Mouse (Mus musculus) MEL (cell line): Measurements from ENCODE around the gene Nme3. TPM values are rescaled to one million over a fixed set of nuclear protein-coding genes. Genes with fewer than 3 reads are reported as not detected.

Experiments
- DNase-seq: peaks from one replicate; pipeline ENCODE4 v3.0.0; 2011; ENCODE audit warnings: low read depth, low spot score
- H3K27ac ChIP-seq: 2 replicates; pipeline ENCODE4 v1.5.1; 2012; ENCODE audit warnings: low read depth, mild to moderate bottlenecking, control low read depth, low read length, moderate library complexity; ENCODE audit not compliant: control insufficient read depth
- H3K27me3 ChIP-seq, 2 experiments: fragments of 150-350 bp in 1 of 2; sonication (generic) in 1 of 2; 2 replicates each; pipeline ENCODE4 v1.6.1; 2012; ENCODE audit warnings: low read length in 2 of 2, mild to moderate bottlenecking in 2 of 2, improper control_type of control experiment in 1 of 2, moderate library complexity in 1 of 2; ENCODE audit not compliant: insufficient read depth in 2 of 2, control insufficient read depth in 1 of 2
- H3K36me3 ChIP-seq, 2 experiments: 2 replicates each; pipeline ENCODE4 v1.6.1; 2012 to 2014; ENCODE audit warnings: low read length in 2 of 2, improper control_type of control experiment in 1 of 2, inconsistent platforms in 1 of 2, mild to moderate bottlenecking in 1 of 2; ENCODE audit not compliant: insufficient read depth in 2 of 2, control insufficient read depth in 1 of 2
- H3K4me1 ChIP-seq, 2 experiments: fragments of 150-350 bp in 1 of 2; sonication (generic) in 1 of 2; 2 replicates each; pipeline ENCODE4 v1.6.1; 2012; ENCODE audit warnings: low read length in 2 of 2, improper control_type of control experiment in 1 of 2, mild to moderate bottlenecking in 1 of 2; ENCODE audit not compliant: insufficient read depth in 2 of 2, control insufficient read depth in 1 of 2
- H3K4me3 ChIP-seq, 2 experiments: fragments of 150-350 bp in 1 of 2; sonication (generic) in 1 of 2; 2 replicates each; pipeline ENCODE4 v1.5.1; 2012; ENCODE audit warnings: low read depth in 2 of 2, low read length in 2 of 2, mild to moderate bottlenecking in 2 of 2, moderate library complexity in 2 of 2, control low read depth in 1 of 2, improper control_type of control experiment in 1 of 2; ENCODE audit not compliant: control insufficient read depth in 1 of 2, insufficient read depth in 1 of 2
- H3K79me2 ChIP-seq: 2 replicates; pipeline ENCODE4 v1.6.1; 2012; ENCODE audit warnings: mild to moderate bottlenecking, low read length, moderate library complexity; ENCODE audit not compliant: control insufficient read depth, poor library complexity, insufficient read depth
- H3K9ac ChIP-seq: 2 replicates; pipeline ENCODE4 v1.6.1; 2012; ENCODE audit warnings: low read depth, mild to moderate bottlenecking, control low read depth, low read length, moderate library complexity; ENCODE audit not compliant: control insufficient read depth, poor library complexity, severe bottlenecking
- H3K9me3 ChIP-seq: fragments of 150-350 bp; sonication (generic); replicated peaks from 2 replicates; pipeline ENCODE4 v1.6.1; 2012; ENCODE audit warnings: mild to moderate bottlenecking, low read length, improper control_type of control experiment, moderate library complexity; ENCODE audit not compliant: insufficient read depth
- BHLHE40 ChIP-seq: IDR thresholded peaks from 2 replicates; pipeline ENCODE4 v1.6.1; 2012; ENCODE audit warnings: low read depth, mild to moderate bottlenecking, inconsistent platforms, low read length, improper control_type of control experiment, borderline replicate concordance
- CHD1 ChIP-seq: IDR thresholded peaks from 2 replicates; pipeline ENCODE4 v1.6.1; 2012; ENCODE audit warnings: low read depth, mild to moderate bottlenecking, inconsistent platforms, low read length, improper control_type of control experiment
- CHD2 ChIP-seq: IDR thresholded peaks from 2 replicates; pipeline ENCODE4 v1.6.1; 2011; ENCODE audit warnings: low read length, improper control_type of control experiment
- CTCF ChIP-seq, 3 experiments: IDR thresholded peaks in 2 of 3; conservative IDR thresholded peaks in 1 of 3; 2 replicates each; pipeline ENCODE4 v1.5.1; 2011 to 2012; ENCODE audit warnings: low read length in 3 of 3, low read depth in 2 of 3, mild to moderate bottlenecking in 2 of 3, improper control_type of control experiment in 1 of 3, inconsistent platforms in 1 of 3, mixed read lengths in 1 of 3, moderate library complexity in 1 of 3; ENCODE audit not compliant: control insufficient read depth in 1 of 3, insufficient read depth in 1 of 3, poor library complexity in 1 of 3, severe bottlenecking in 1 of 3
- ELF1 ChIP-seq: IDR thresholded peaks from 2 replicates; pipeline ENCODE4 v1.6.1; 2014; ENCODE audit warnings: low read depth, mild to moderate bottlenecking, inconsistent platforms, low read length, improper control_type of control experiment, moderate library complexity
- ETS1 ChIP-seq: IDR thresholded peaks from 2 replicates; pipeline ENCODE4 v1.6.1; 2012; ENCODE audit warnings: low read depth, mild to moderate bottlenecking, inconsistent platforms, low read length, improper control_type of control experiment, moderate library complexity
- GABPA ChIP-seq: IDR thresholded peaks from 2 replicates; pipeline ENCODE4 v1.6.1; 2012; ENCODE audit warnings: low read depth, mild to moderate bottlenecking, inconsistent platforms, low read length, improper control_type of control experiment, moderate library complexity
- KAT2A ChIP-seq: conservative IDR thresholded peaks from 2 replicates; pipeline ENCODE4 v1.6.1; 2012; ENCODE audit warnings: low read depth, low read length, improper control_type of control experiment, inconsistent platforms
- MEF2A ChIP-seq: IDR thresholded peaks from 2 replicates; pipeline ENCODE4 v1.6.1; 2014; ENCODE audit warnings: low read depth, mild to moderate bottlenecking, inconsistent platforms, low read length, improper control_type of control experiment; ENCODE audit not compliant: poor library complexity, insufficient replicate concordance, severe bottlenecking; ENCODE audit errors: extremely low read depth
- MXI1 ChIP-seq: IDR thresholded peaks from 2 replicates; pipeline ENCODE4 v1.6.1; 2011; ENCODE audit warnings: mild to moderate bottlenecking, low read depth, low read length, improper control_type of control experiment
- POLR2AphosphoS2 ChIP-seq: IDR thresholded peaks from 2 replicates; pipeline ENCODE4 v1.6.1; 2011; ENCODE audit warnings: low read length, improper control_type of control experiment
- RAD21 ChIP-seq: IDR thresholded peaks from 2 replicates; pipeline ENCODE4 v1.6.1; 2011; ENCODE audit warnings: mild to moderate bottlenecking, low read depth, low read length, improper control_type of control experiment
- TAL1 ChIP-seq: IDR thresholded peaks from 2 replicates; pipeline ENCODE4 v1.6.1; 2012; ENCODE audit warnings: mild to moderate bottlenecking, inconsistent platforms, low read length, moderate library complexity, mixed read lengths
- USF1 ChIP-seq: IDR thresholded peaks from 2 replicates; pipeline ENCODE4 v1.6.1; 2014; ENCODE audit warnings: low read depth, mild to moderate bottlenecking, inconsistent platforms, low read length, improper control_type of control experiment, moderate library complexity
- USF2 ChIP-seq, 2 experiments: IDR thresholded peaks; 2 replicates each; pipeline ENCODE4 v1.6.1; 2011 to 2012; ENCODE audit warnings: improper control_type of control experiment in 2 of 2, low read length in 2 of 2, borderline replicate concordance in 1 of 2, inconsistent platforms in 1 of 2, low read depth in 1 of 2, mild to moderate bottlenecking in 1 of 2; ENCODE audit not compliant: insufficient read depth in 1 of 2
- ZKSCAN1 ChIP-seq: IDR thresholded peaks from 2 replicates; pipeline ENCODE4 v1.6.1; 2012; ENCODE audit warnings: low read depth, mild to moderate bottlenecking, inconsistent platforms, low read length, improper control_type of control experiment, moderate library complexity
- ZMIZ1 ChIP-seq: IDR thresholded peaks from 2 replicates; pipeline ENCODE4 v1.6.1; 2012; ENCODE audit warnings: low read depth, mild to moderate bottlenecking, inconsistent platforms, low read length, improper control_type of control experiment, moderate library complexity
- ZNF384 ChIP-seq: IDR thresholded peaks from 2 replicates; pipeline ENCODE4 v1.6.1; 2012; ENCODE audit warnings: low read depth, mild to moderate bottlenecking, inconsistent platforms, low read length, improper control_type of control experiment
- polyA plus RNA-seq, 2 experiments: library from polyadenylated mRNA; stranded (reverse) in 1 of 2; unstranded in 1 of 2; fragments of >175 nt in 1 of 2; fragments of >200 nt in 1 of 2; gene quantifications; 2 replicates each; pipeline versions ENCODE4 v1.2.1 to v1.2.4; 2012; ENCODE audit warnings: low replicate concordance in 2 of 2, low read depth in 1 of 2; ENCODE audit not compliant: insufficient read length in 2 of 2, insufficient read depth in 1 of 2, missing spikeins in 1 of 2
- total RNA-seq: library from RNA; depleted of rRNA; stranded (reverse); fragments of 300-350 nt; gene quantifications from 2 replicates; pipeline ENCODE4 v1.2.3, GENCODE M21; 2012

The Nme3 gene
- total and polyA plus RNA-seq, 3 experiments: 22.1 to 24.4 TPM; not detected in 1

DNA sequence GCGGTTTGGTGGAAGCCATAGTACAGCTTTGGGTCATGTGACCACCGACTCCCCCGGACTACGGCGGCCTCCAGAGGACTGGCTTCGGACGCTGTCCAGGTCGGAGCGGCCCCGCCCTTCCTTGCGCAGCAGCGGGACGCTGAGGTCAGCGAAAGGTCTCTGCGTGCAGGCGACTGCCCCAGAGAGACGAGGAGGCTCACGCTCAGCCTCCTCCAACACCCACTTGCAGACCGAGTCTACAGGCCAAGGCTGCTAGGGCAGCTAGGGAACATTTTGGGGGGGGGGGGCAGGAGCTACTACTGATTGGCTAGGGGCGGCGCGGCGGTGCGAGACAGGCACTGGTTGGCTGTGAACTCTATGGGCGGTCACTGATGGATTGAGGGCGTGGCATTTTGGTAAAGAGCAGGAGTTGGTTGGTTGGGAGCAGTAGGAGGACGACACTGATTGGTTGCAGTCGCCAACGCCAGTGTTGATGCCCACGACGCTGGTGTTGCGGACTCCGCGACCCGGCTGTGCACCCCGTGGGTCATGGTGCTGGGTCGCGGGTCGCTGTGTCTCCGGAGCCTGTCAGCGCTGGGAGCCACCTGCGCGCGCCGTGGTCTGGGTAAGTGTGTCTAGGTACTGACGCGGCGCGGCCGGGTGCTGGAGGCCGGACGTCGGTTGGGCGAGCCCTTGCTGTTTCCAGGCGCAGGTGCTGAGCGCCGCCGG is 46.1 kb upstream of the Nme3 start, which contains the start of gene Fahd1 (continued):
- TF ChIP-seq CHD1: no peak
- TF ChIP-seq ZMIZ1: peak; percentile 62; the same call in 1 of the 2 replicates
- peak; percentile 66 for TF ChIP-seq MXI1
- no peak; the same call in 1 of the 2 replicates for TF ChIP-seq KAT2A

- peaks cover 0 to 15% of the 10 kb centered on the region in 2 experiments; a peak in 2 of 4 replicates for H3K4me1 ChIP-seq
- TF ChIP-seq MEF2A (no peak), ZKSCAN1 (no peak), USF1 (no peak), ELF1 (no peak), ETS1 (no peak), BHLHE40 (no peak), TAL1 (no peak), GABPA (no peak), RAD21 (no peak), CTCF (IDR thresholded peaks at IDR 0.05 in 2 of 3, conservative IDR thresholded peaks at IDR 0.05 in 1 of 3; ENCODE audit: control insufficient read depth in 1 of 3, insufficient read depth in 1 of 3, low read depth in 2 of 3, low read length in 3 of 3, poor library complexity in 1 of 3, severe bottlenecking in 1 of 3) (no peak; a peak in 1 of 6 replicates), ZNF384 (no peak), CHD2 (no peak), USF2 (IDR thresholded peaks at IDR 0.05; ENCODE audit: borderline replicate concordance in 1 of 2, insufficient read depth in 1 of 2, low read depth in 1 of 2, low read length in 2 of 2) (no peak), POLR2AphosphoS2 (no peak)
- TF ChIP-seq, all 39 proteins: peak for 0
- H3K9ac ChIP-seq: peak overlapping the region; percentile 78
- peaks cover 3% of the 10 kb centered on the region; the same call in 1 of the 2 replicates for H3K79me2 ChIP-seq
- H3K36me3 ChIP-seq: peaks cover 0 to 13% of the 10 kb centered on the region in 2 experiments; a peak in 2 of 4 replicates
- no peak for DNase-seq
- H3K27me3 ChIP-seq: no peaks in the 10 kb centered on the region
- no peak overlapping the region for H3K27ac ChIP-seq
- H3K9me3 ChIP-seq: no peaks in the 10 kb centered on the region
- H3K4me3 ChIP-seq: peak overlapping the region; percentile 84 to 88
Measured at GRCm38 (mm10) chr17:24850773-24851127, 45.5 kb upstream of the Nme3 start.
